Mouse (Mus musculus): ENCODE measurements at regions not wholly inside any gene's neighbourhood (a gene's known extent, or its start where the extent isn't known, plus 50 kb on each side); places are given as distances from the start of the nearest gene placed in this dataset.

- TF ChIP-seq EP300 (IDR thresholded peaks at IDR 0.05; ENCODE audit: low read length) (no peak), CTCF (conservative IDR thresholded peaks at IDR 0.05 in 1 of 2, IDR thresholded peaks at IDR 0.05 in 1 of 2; ENCODE audit: low read depth in 2 of 2, low read length in 2 of 2) (no peak), ZC3H11A (IDR thresholded peaks at IDR 0.05; ENCODE audit: low read depth, low read length) (no peak), POLR2A (IDR thresholded peaks at IDR 0.05; ENCODE audit: low read depth, low read length) (no peak), POLR2AphosphoS2 (IDR thresholded peaks at IDR 0.05; ENCODE audit: low read depth, low read length) (no peak), USF1 (IDR thresholded peaks at IDR 0.05; ENCODE audit: low read depth, low read length) (no peak), MEF2A (IDR thresholded peaks at IDR 0.05; ENCODE audit: borderline replicate concordance, low read depth, low read length) (no peak), MAX (IDR thresholded peaks at IDR 0.05; ENCODE audit: low read length) (no peak), MXI1 (IDR thresholded peaks at IDR 0.05; ENCODE audit: low read depth, low read length) (no peak), SMC3 (IDR thresholded peaks at IDR 0.05; ENCODE audit: low read depth, low read length) (no peak), ZNF384 (IDR thresholded peaks at IDR 0.05; ENCODE audit: low read depth, low read length) (no peak)
Observed at GRCm38 (mm10) chr5:148747549-148747948, 181.6 kb downstream of the Katnal1 start.

Data from CH12.LX (cell line).